Mouse (Mus musculus) bone marrow macrophage, adult 2 months (primary cell): ENCODE measurements around the gene Dbf4. TPM values are rescaled to one million over a fixed set of nuclear protein-coding genes. Genes with fewer than 3 reads are reported as not detected.

Experiments
- H3K27ac ChIP-seq: 2 replicates; pipeline ENCODE4 v1.5.1; 2012; ENCODE audit warnings: low read depth, low read length; ENCODE audit not compliant: insufficient read depth
- H3K4me1 ChIP-seq: 2 replicates; pipeline ENCODE4 v1.6.1; 2012; ENCODE audit warnings: low read length; ENCODE audit not compliant: control insufficient read depth, insufficient read depth
- H3K4me3 ChIP-seq: 2 replicates; pipeline ENCODE4 v1.5.1; 2012; ENCODE audit warnings: mild to moderate bottlenecking, low read length, moderate library complexity; ENCODE audit not compliant: insufficient read depth
- CTCF ChIP-seq: IDR thresholded peaks from 2 replicates; pipeline ENCODE4 v1.5.1; 2012; ENCODE audit warnings: low read depth, mild to moderate bottlenecking, low read length, moderate library complexity
- POLR2A ChIP-seq: IDR thresholded peaks from 2 replicates; pipeline ENCODE4 v1.6.1; 2012; ENCODE audit warnings: mild to moderate bottlenecking, low read depth, low read length, borderline replicate concordance
- polyA plus RNA-seq: library from polyadenylated mRNA; stranded (reverse); fragments of >200 nt; gene quantifications from 2 replicates; pipeline ENCODE4 v1.2.4, GENCODE M21; 2012; ENCODE audit not compliant: missing spikeins, insufficient read depth, insufficient read length

The Dbf4 gene
- polyA plus RNA-seq: 30.3 and 30.9 TPM in 2 replicates

DNA sequence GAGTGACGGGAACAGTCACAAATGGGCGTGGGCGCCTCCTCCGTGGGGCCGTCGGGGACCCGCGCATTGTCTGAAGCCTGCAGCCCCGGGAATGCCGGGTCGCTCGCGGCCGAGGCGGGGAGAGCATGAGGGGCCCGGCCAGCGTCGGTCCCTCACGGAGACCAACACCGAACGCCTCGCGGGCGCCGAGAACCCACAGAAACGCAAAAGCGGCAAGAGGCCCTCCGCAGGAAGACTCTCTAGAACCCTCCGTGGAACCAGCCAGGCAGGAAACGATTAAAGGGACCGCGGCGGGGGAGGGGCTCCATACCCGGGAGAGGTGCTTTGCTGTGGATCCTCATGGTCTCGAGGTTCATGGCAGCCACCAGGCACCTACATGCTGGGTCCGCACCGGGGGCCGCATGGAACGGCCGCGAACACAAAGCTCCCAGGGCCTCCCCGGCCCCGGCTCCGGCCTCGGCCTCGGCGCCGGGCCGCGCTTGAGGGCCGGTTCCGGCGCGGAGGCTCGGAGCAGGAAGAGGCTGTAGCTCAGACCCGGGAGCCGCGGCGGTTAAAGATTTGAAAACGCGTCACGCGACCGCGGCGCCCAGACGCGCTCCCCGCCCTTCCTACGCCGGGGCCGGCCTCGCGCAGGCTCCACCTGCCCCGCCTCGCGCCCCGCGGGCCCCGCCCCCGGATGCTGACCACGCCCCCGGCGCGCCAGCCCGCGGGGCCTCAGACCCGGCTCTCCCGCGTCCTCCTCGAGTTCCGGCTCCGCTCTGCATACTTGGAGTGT, at the start of gene Dbf4, which contains the start of gene Slc25a40:
Gene Dbf4, minus strand, starts transcription at position 560 of the 775 bp plus-strand sequence.
Gene Slc25a40, plus strand, starts transcription at position 694 of the 775 bp plus-strand sequence.
- Histone ChIP-seq H3K4me1 (peaks cover 12% of the 10 kb centered on the region), H3K4me3 (peak within 1 kb of the TSS; percentile 99), H3K27ac (peak within 1 kb of the TSS; percentile 56)
- TF ChIP-seq POLR2A (no peak), CTCF (no peak)

DNA sequence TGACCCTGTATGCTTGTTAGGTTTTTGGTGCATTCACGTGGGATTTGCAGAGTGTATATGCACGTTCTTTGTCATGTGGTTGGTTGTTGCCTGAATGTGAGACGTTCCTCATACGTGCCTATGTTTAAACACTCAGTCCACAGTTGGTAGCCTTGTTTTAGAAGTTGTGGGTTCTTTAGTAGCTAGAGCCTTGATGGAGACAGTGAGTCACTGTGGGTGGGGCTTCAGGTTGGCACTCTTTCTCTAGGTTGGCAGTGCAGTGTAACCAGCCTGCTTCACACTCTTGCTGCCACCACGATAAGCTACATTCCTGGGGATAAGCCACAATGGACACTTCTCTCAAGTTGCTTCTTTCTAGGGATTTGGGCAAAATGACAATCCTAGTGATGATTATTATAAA, 34.0 kb upstream of the Dbf4 start:
- Histone ChIP-seq H3K4me3 (no peak overlapping the region), H3K27ac (no peak overlapping the region), H3K4me1 (peaks cover 8% of the 10 kb centered on the region)
- TF ChIP-seq CTCF: no peak
- no peak for TF ChIP-seq POLR2A

DNA sequence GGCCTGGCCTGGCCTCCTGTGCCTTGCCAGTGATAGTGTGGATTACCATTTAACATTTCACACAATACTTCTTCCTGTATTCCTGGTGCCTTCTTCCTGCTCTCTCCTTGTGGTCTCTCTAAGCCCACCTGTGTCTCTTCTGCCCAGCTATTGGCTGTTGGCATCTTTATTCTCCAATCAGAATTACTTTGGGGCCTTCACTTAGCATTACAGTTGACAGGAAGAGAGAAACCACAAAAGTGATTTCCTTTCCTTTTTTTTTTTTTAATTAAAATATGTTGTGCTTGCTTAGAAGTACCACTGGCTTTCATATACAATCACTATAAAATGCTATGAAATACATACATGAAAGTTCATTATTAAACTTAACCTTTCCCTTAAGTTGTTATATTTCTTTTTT, 33.0 kb upstream of the Dbf4 start:
- H3K4me1 ChIP-seq: peaks cover 8% of the 10 kb centered on the region
- no peak overlapping the region for H3K4me3 ChIP-seq
- H3K27ac ChIP-seq: no peak overlapping the region
- TF ChIP-seq POLR2A (no peak), CTCF (no peak)

DNA sequence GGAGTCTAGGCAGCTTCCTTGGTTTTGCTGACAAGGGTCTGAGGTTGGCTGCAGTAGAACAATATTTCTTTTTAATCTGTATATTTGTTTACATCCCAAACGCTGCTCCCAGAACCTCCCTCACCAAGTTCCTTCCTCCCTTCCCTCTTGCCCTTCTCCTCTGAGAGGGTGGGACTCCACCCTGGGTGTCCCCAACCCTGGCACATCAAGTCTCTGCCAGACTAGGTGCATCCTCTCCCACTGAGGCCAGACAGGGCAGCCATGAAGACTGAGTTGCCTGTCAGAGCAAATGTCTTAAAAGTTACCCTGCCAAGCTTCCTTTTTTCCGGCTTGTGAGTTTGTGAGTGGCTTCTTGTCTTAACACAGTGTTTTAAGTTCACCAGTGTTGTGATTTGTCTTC, 16.6 kb upstream of the Dbf4 start:
- TF ChIP-seq CTCF: no peak
- no peak for TF ChIP-seq POLR2A
- Histone ChIP-seq H3K4me3 (no peak overlapping the region), H3K4me1 (no peaks in the 10 kb centered on the region), H3K27ac (no peak overlapping the region)

DNA sequence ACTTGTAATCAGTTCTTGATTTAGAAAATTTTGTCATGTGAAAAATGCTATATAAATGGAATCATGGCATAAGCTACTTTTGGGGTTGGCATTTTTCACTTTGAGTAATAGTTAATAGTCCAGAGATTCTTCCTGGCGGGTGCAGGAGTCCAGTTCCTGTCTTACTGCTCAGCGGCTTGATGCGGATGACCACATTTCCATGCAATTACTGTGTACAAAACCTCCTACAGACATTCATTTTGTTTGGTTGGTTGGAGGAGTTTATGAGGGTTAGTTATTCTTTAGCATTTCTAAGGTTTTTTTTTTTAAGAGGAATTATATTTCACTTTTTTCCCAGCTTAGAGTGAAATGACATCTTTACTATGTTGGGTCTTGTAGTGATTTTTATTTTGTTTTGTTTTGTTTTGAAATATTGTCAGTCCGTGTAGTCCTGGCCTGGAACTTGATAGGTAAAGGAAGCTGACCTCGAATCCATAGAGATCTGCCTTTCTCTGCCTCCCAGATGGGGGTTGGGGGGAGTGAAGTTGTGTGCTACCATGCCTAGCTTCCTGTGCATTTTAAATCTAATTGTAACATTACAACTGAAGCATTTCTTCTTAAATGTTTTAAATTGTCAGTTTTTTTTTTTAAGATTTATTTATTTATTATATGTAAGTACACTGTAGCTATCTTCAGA, 15.1 kb upstream of the Dbf4 start:
- no peak overlapping the region for H3K27ac ChIP-seq
- TF ChIP-seq CTCF: no peak
- TF ChIP-seq POLR2A: no peak
- H3K4me3 ChIP-seq: no peak overlapping the region
- H3K4me1 ChIP-seq: no peaks in the 10 kb centered on the region

DNA sequence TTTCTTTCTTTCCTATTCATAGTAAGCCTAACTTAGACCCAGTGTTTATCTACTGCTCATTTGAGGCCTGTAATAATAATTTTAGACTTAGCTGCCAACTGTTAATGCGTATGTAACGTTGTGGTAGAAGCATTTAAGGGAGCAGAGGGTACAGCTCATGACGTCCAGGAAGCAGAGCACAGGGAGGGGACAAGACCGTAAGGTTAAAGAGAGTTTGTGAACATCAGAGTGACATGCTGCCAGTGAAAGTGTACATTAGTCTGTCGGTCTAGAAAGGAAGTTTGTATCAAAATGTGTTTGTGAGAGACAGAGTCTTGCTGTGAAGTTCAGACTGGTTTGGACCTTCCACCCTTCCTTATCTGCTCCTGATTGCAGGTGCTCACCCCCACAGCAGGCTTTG, 3.4 kb upstream of the Dbf4 start:
- no peak overlapping the region for H3K4me3 ChIP-seq
- no peak for TF ChIP-seq CTCF
- no peak for TF ChIP-seq POLR2A
- H3K4me1 ChIP-seq: peaks cover 5% of the 10 kb centered on the region
- no peak overlapping the region for H3K27ac ChIP-seq

DNA sequence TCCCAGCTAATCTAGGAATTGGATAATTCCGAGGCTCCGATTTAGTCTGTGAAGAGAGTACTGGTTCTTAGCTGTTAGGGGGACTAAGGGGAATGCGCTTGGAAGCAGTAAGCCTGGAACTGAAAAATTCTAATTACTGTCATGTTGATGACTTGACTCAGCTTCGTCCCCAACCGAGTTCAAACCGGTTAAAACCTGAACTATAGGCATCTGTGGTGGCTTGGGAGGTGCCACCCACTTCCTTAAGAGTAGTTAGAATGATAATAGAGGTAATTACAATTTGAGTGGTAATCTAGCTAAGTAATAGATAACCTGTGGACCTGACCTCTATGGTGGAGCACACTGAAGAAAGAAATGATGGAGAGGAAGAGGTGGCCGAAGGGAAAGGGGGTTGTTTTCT, 1.6 kb upstream of the Dbf4 start:
- TF ChIP-seq POLR2A (no peak), CTCF (no peak)
- peak overlapping the region; percentile 37; the same call in 1 of the 2 replicates for H3K4me3 ChIP-seq
- no peak overlapping the region for H3K27ac ChIP-seq
- peaks cover 8% of the 10 kb centered on the region for H3K4me1 ChIP-seq

DNA sequence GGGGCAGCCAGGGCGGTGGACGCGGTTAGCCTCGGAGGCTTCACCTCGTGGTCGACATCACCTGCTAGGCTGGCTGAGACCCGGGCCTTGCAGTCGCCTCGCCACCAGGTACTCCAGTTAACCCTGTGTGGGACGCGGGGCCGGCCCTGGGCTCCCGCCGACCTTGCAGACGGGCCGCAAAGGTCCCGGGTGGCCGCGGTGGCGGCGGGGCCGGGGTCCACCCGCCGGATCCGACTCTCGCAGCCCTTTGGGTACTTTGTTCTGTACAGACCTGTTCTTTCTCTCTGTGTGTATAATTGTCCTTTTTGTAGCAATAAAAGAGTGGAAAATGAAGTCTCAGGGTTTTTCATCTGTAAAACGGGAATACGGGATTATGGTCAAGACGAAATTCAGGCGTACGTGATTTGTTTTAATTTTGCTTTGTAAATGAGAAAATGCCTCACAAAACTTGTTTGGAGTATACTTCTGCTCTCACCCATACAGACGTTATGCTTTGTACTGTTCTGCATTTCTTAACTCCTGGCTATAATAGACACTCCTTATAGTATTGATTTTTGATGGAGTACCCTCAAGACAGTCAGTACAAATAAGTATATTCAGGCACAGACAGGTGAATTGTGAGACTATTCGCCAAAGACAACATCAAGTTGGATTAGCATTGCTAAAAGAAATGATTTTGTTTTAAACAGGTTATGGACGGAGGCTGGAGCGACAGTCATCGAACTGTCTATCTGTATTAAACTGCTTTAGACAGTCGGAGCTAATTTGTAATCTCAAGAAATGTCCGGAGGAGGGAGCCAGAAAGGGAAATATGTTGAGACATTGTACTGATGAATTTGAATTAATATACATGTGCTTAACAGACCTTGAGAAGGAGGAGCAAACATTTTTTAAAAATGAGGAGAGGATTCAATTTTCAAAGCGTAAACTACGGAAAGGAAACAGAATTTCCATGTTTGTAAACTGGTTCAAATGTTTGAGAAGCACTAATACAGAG, 714 bp upstream of the Dbf4 start:
- H3K27ac ChIP-seq: peak overlapping the region; percentile 49
- H3K4me3 ChIP-seq: peak overlapping the region; percentile 99
- TF ChIP-seq CTCF: no peak
- no peak for TF ChIP-seq POLR2A
- H3K4me1 ChIP-seq: peaks cover 8% of the 10 kb centered on the region

DNA sequence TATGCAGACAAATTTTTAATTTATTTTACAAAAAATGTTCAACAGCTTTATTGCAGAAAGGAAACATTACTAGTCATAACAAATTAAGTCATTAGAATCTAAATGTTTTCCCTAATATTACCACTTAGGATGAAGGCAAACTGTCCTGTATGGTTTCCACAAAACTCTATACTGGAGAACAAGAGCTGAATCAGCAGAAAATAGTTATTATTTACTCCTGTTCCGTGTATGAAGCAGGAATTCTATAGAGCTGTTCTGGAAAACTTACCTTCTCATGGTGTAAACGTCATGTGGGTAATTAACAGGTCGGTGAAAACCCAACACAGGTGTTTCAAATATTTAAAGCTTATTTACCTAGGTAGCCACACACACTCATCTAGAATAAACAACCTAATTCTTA, 1.1 kb downstream of the Dbf4 start:
- Histone ChIP-seq H3K4me1 (peaks cover 12% of the 10 kb centered on the region), H3K27ac (no peak overlapping the region), H3K4me3 (no peak overlapping the region; the same call in 1 of the 2 replicates)
- TF ChIP-seq POLR2A (no peak), CTCF (no peak)
